Comparison of ENCODE assay signal across 25 mouse cellular contexts in genomic region chr1:173440681-173441080, GRCm38 (mm10). TPM values are rescaled to one million over a fixed set of nuclear protein-coding genes. Genes with fewer than 3 reads are reported as not detected.
DNase-seq lines count a peak whose midpoint lies in the region; ATAC-seq and TF ChIP-seq lines count a peak whose summit lies in the region.
"Had no signal": no experiment of that assay in that cellular context is flagged by ENCODE, and none has a peak within 500 bp of the region (broad histone marks: within the 10 kb centered on the region; RNA-seq: fewer than 3 reads in every experiment).

No protein-coding gene starts in this region.

- no peaks in the 10 kb centered on the region for H3K4me1 ChIP-seq in neural tube, embryonic 14.5 days (ENCODE audit: control insufficient read depth, insufficient read depth, low read length)
- H3K4me1 ChIP-seq in small intestine, adult 2 months (ENCODE audit: control insufficient read depth, insufficient read depth, insufficient read length, low read length): no peaks in the 10 kb centered on the region; the same call in 1 of the 2 replicates
- H3K4me1 ChIP-seq: embryonic facial prominence, embryonic 12.5 days; neural tube, embryonic 13.5 days had no signal

- H3K9ac ChIP-seq in neural tube, embryonic 14.5 days (replicated peaks; ENCODE audit: low read depth, low read length): no peak overlapping the region
- H3K9ac ChIP-seq: embryonic facial prominence, embryonic 12.5 days; hindbrain, embryonic 14.5 days; liver, embryonic 12.5 days; lung, embryonic 14.5 days; neural tube, embryonic 13.5 days had no signal

- H3K27ac ChIP-seq in neural tube, embryonic 14.5 days (ENCODE audit: low read depth, low read length): no peak overlapping the region
- H3K27ac ChIP-seq in small intestine, adult 2 months (ENCODE audit: insufficient read depth, low read depth, low read length): 0 out of 2 replicates have a peak overlapping the region, but pooled peaks have one; percentile 31
- H3K27ac ChIP-seq: embryonic facial prominence, embryonic 12.5 days; hindbrain, embryonic 14.5 days; kidney, postnatal 0 days; layer of hippocampus, adult 2 months; liver, embryonic 12.5 days; neural tube, embryonic 13.5 days had no signal

- H3K36me3 ChIP-seq in neural tube, embryonic 14.5 days (ENCODE audit: control insufficient read depth, insufficient read depth, low read length): no peaks in the 10 kb centered on the region
- H3K36me3 ChIP-seq in small intestine, adult 2 months (ENCODE audit: control insufficient read depth, insufficient read depth, low read length): no peaks in the 10 kb centered on the region; the same call in 1 of the 2 replicates
- H3K36me3 ChIP-seq: embryonic facial prominence, embryonic 12.5 days; G1E; liver, embryonic 12.5 days; neural tube, embryonic 13.5 days had no signal

- no peak overlapping the region for H3K4me2 ChIP-seq in neural tube, embryonic 14.5 days (ENCODE audit: low read depth, low read length)
- H3K4me2 ChIP-seq: embryonic facial prominence, embryonic 12.5 days; hindbrain, embryonic 14.5 days; lung, embryonic 14.5 days; neural tube, embryonic 13.5 days had no signal

- no peak for TF ChIP-seq POLR2A in small intestine, adult 2 months (IDR thresholded peaks at IDR 0.05; ENCODE audit: low read depth, low read length)

- no peak for TF ChIP-seq CTCF in small intestine, adult 2 months (IDR thresholded peaks at IDR 0.05; ENCODE audit: extremely low read depth, insufficient read length, insufficient replicate concordance, low read depth, low read length)

- no peak for DNase-seq in neural tube, embryonic 10.5 days (ENCODE audit: extremely low spot score, low spot score)
- peak; percentile 75 for DNase-seq in induced T-regulatory cell, adult 2 months (ENCODE audit: low read depth)
- DNase-seq in layer of hippocampus, postnatal 10 days (ENCODE audit: low spot score in 2 of 2): no peak
- no peak for DNase-seq in frontal cortex, adult 2 months (ENCODE audit: extremely low spot score in 1 of 2, low spot score in 1 of 2)
- DNase-seq in lung, postnatal 25 days (ENCODE audit: low spot score): no peak
- DNase-seq: adrenal gland, postnatal 14 days; cerebellum, adult 18-20 months; heart, postnatal 14 days; lung, embryonic 14.5 days; right cerebral cortex, postnatal 4 days had no signal

- no peaks in the 10 kb centered on the region for H3K9me3 ChIP-seq in neural tube, embryonic 14.5 days (ENCODE audit: control insufficient read depth, low read length)
- H3K9me3 ChIP-seq: embryonic facial prominence, embryonic 12.5 days; liver, embryonic 12.5 days; neural tube, embryonic 13.5 days had no signal

- WGBS in neural tube, embryonic 14.5 days: 70% methylated on average over 1 of the region's 1 CpGs
- 16% methylated on average over 1 of the region's 1 CpGs for WGBS in small intestine, adult 2 months

- H3K27me3 ChIP-seq in neural tube, embryonic 14.5 days (ENCODE audit: control insufficient read depth, insufficient read depth, low read length): no peaks in the 10 kb centered on the region
- no peaks in the 10 kb centered on the region for H3K27me3 ChIP-seq in small intestine, adult 2 months (ENCODE audit: control insufficient read depth, insufficient read depth, low read length)
- H3K27me3 ChIP-seq: embryonic facial prominence, embryonic 12.5 days; liver, embryonic 12.5 days; neural tube, embryonic 13.5 days had no signal

- peak; percentile 49; the same call in 1 of the 2 replicates for ATAC-seq in neural tube, embryonic 14.5 days (ENCODE audit: low read depth)
- peak; percentile 27 for ATAC-seq in CD4-positive, CD25-positive, alpha-beta regulatory T cell, adult 4 months
- ATAC-seq: intestine, postnatal 0 days; liver, embryonic 12.5 days; midbrain, embryonic 16.5 days had no signal

- H3K4me3 ChIP-seq in neural tube, embryonic 14.5 days (ENCODE audit: low read depth, low read length): no peak overlapping the region
- no peak overlapping the region for H3K4me3 ChIP-seq in small intestine, adult 2 months (ENCODE audit: low read depth, low read length)
- H3K4me3 ChIP-seq: embryonic facial prominence, embryonic 12.5 days; layer of hippocampus, adult 2 months; liver, embryonic 12.5 days; neural tube, embryonic 13.5 days had no signal

RNA-seq across cellular contexts. Expression of gene Ifi206, which starts 50.2 kb away (rescaled TPM):
- not detected in 2 replicates for polyA plus RNA-seq in neural tube, embryonic 14.5 days (2014; fragmentation: Nextera tagmentation; extraction: Ambion mirVana)
- 100 to 1,000 TPM in 1 of 2 experiments, 10 to 100 TPM in 1; 79.8 to 100 TPM for polyA plus RNA-seq in CD4-positive, CD25-positive, alpha-beta regulatory T cell, adult 4 months (2017; shearing (Covaris generic))
- polyA plus RNA-seq in small intestine, adult 2 months (2012; rRNA removed): 0.52 and 1.2 TPM in 2 replicates
- total RNA-seq in layer of hippocampus, postnatal 10 days (2021): not detected
- polyA plus RNA-seq in frontal cortex, adult 2 months (2012; rRNA removed): 0.12 and 0.13 TPM in 2 replicates
- total RNA-seq: gastrocnemius, adult 8-10 months; layer of hippocampus, adult 2 months; left cerebral cortex, adult 18-20 months had no signal
- polyA plus RNA-seq: embryonic facial prominence, embryonic 12.5 days; G1E; hindbrain, embryonic 14.5 days; limb, embryonic 11.5 days; midbrain, embryonic 16.5 days; neural tube, embryonic 13.5 days had no signal

Comparison
In these comparisons a context has a peak if more than half of its experiments do, and no peak if none do; other contexts are left out.
1. RNA of gene Ifi206, which starts 50.2 kb away (polyA plus RNA-seq): 79.8 to 100 TPM in CD4-positive, CD25-positive, alpha-beta regulatory T cell, adult 4 months; 0.52 to 1.2 TPM in small intestine, adult 2 months, 0.12 to 0.13 TPM in frontal cortex, adult 2 months and not detected in neural tube, embryonic 14.5 days; every median in the first group is over 10 times any median in the second.